Mouse (Mus musculus) heart, embryonic 10.5 days (tissue): ENCODE data around the gene Pga5. TPM values are rescaled to one million over a fixed set of nuclear protein-coding genes. Genes with fewer than 3 reads are reported as not detected.
A peak's percentile ranks its signal among the peaks of the same experiment; 100 is the strongest.

ENCODE experiments used
- DNase-seq: peaks from one replicate; pipeline ENCODE4 v3.0.0-alpha.2; 2017; ENCODE audit warnings: low spot score
- H3K27ac ChIP-seq: fragments of 300-500 bp; sonication (generic); 2 replicates; pipeline ENCODE4 v1.5.1; 2016; ENCODE audit warnings: mild to moderate bottlenecking
- H3K27me3 ChIP-seq: fragments of 300-500 bp; sonication (generic); 2 replicates; pipeline ENCODE4 v1.6.1; 2016; ENCODE audit warnings: mild to moderate bottlenecking; ENCODE audit not compliant: poor library complexity, insufficient read depth, severe bottlenecking
- H3K36me3 ChIP-seq: fragments of 300-500 bp; sonication (generic); 2 replicates; pipeline ENCODE4 v1.6.1; 2016; ENCODE audit warnings: mild to moderate bottlenecking, moderate library complexity
- H3K4me1 ChIP-seq: fragments of 300-500 bp; sonication (generic); 2 replicates; pipeline ENCODE4 v1.6.1; 2016; ENCODE audit warnings: mild to moderate bottlenecking
- H3K4me3 ChIP-seq: fragments of 300-500 bp; sonication (generic); 2 replicates; pipeline ENCODE4 v1.5.1; 2016; ENCODE audit warnings: mild to moderate bottlenecking, moderate library complexity
- H3K9me3 ChIP-seq: fragments of 300-500 bp; sonication (generic); 2 replicates; pipeline ENCODE4 v1.6.1; 2016; ENCODE audit warnings: mild to moderate bottlenecking, moderate library complexity
- WGBS: fragments of 180-500 bp; shearing (Covaris S2); methylation state at CpG from one replicate; pipeline ENCODE4 v1.1.7; 2016; 5-methylcytosine and 5-hydroxymethylcytosine counted together
- polyA plus RNA-seq: library from polyadenylated mRNA; unstranded; fragments of >200 nt; fragmentation: Nextera tagmentation; extraction: Ambion mirVana; gene quantifications from 2 replicates; pipeline ENCODE4 v1.2.1, GENCODE M21; 2016

Gene Pga5
- polyA plus RNA-seq, 1 experiment from 2014 or later = not detected

DNA sequence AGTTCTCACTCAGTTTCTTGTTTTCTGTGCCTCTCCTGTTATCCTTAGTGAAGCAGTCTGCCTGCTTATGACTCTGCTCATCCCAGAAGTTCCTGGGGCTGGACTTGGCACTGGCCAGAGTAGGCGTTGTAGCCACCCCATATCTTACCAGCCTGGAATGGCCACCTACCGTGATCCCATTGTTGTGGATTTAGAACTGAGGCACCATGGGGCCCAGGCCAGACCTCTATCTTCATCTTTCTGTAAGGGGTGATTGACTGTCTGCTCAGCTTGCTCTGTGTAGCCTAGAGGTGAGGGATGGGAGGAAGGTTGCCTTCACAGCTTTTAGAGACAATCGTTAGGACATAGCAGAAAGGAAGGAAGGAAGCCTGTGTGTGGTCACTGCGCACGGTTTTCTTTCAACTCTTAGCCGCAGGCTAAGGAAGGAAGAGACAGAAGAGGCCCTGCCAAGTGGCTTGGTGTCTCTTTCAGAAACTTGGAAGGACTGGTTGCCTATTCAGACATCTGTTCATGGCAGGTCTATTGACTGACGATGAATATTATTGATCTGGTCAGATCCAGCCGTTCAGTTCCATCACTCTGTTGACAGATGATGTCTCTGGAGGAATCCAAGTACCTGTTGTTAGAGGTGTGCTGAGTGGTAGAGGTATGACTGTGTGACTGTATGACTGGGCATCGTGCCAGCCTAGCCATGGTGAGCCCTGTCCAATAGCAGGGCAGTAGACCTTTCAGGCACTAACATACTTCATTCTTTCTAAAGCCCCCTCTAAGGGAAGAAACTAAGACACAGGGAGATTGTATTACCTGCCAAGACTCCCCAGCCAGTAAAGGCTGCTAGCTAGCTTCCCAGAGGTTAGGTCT is 20.5 kb upstream of the Pga5 start:
- peak overlapping the region; percentile 42; the same call in 1 of the 2 replicates for H3K27ac ChIP-seq
- H3K36me3 ChIP-seq = no peaks in the 10 kb centered on the region
- no peaks in the 10 kb centered on the region for H3K27me3 ChIP-seq
- 69% methylated on average over 9 of the region's 9 CpGs for WGBS
- no peaks in the 10 kb centered on the region for H3K9me3 ChIP-seq
- no peak overlapping the region for H3K4me3 ChIP-seq
- DNase-seq = no peak
- H3K4me1 ChIP-seq = peaks cover 63% of the 10 kb centered on the region

DNA sequence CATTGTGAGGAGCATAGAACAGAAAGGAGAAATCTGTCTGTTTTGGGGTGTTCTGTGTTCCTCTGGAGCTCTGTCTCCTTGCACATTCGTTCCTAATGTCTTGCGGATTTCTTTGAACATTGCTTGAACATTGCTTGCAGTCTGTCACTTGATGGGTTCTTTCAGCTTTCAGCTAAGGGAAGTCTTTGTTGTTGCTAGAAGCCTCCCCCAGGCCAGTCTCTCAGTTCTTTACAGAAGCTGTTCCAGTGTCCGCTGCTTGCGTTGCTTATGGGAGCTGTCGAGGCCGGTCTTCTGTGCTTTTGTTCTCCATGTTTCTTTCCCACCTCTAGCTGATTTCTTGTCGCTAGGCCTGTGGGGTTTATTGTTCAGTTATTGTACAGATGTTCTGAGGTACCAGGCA is 17.9 kb upstream of the Pga5 start:
- Histone ChIP-seq H3K27ac (peak overlapping the region; percentile 69), H3K27me3 (no peaks in the 10 kb centered on the region), H3K4me1 (peaks cover 59% of the 10 kb centered on the region), H3K36me3 (no peaks in the 10 kb centered on the region), H3K9me3 (no peaks in the 10 kb centered on the region), H3K4me3 (no peak overlapping the region)
- 58% methylated on average over 7 of the region's 7 CpGs for WGBS
- DNase-seq = no peak

DNA sequence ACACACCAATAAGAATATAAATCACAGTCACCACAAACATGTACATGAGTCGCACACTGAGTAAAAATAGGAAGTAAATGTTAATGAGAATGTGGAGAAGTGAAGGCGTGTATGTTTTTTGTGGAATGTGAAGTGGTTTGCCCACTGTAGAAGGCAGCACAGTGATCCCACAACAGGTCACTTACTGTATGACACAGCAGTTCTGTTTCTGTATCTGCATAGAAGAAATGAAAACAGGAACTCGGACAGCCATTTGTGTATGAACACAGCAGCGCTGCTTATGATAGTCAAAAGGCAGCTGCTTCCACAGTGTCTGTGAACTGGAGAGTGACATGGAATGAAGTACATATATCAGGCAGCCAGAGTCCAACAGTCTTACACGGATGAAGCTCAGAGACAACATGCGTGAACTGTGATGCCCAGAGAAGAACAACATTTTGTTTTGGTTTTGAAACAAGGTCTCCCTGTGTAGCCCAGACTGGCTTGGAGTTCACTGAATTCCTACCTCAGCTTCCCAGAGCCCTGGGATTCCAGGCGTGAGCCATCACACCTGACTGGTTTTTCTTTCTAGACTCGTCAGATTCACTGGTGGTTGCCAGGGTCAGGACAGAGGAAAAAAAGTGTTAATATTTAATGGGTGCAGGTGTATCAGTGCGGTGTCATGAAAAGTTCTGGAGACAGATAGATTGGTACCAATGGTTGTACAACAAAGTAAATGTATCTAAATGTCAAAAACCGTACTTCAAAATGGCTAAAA is 16.2 kb upstream of the Pga5 start:
- DNase-seq = no peak
- H3K36me3 ChIP-seq = no peaks in the 10 kb centered on the region
- WGBS = 86% methylated on average over 10 of the region's 10 CpGs
- H3K4me1 ChIP-seq = peaks cover 60% of the 10 kb centered on the region
- no peaks in the 10 kb centered on the region for H3K9me3 ChIP-seq
- H3K27me3 ChIP-seq = no peaks in the 10 kb centered on the region
- H3K4me3 ChIP-seq = no peak overlapping the region
- H3K27ac ChIP-seq = no peak overlapping the region

DNA sequence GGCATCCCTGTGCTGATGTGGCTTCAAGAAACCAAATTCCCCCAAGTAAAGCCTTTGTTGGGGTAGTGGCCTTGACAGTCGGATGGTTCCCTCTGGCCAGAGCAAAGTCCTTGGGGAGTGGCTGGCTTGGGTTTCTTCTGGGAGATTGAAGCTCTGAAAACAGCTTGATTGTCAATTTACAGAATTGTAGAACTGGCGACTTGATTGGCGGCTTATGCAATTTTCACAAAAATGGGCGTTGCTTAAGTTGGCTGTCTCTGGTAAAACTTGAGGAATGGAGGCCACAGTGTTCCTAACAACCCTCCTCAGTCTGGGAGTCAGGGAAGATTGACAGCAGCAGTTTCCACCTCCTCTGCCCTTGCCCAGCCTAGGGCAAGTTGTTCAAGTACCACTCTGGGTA is 14.5 kb upstream of the Pga5 start:
- H3K27ac ChIP-seq = peak overlapping the region; percentile 96; the same call in 1 of the 2 replicates
- WGBS = 89% methylated on average over 4 of the region's 4 CpGs
- H3K27me3 ChIP-seq = no peaks in the 10 kb centered on the region
- H3K9me3 ChIP-seq = no peaks in the 10 kb centered on the region
- no peak for DNase-seq
- no peaks in the 10 kb centered on the region for H3K36me3 ChIP-seq
- peaks cover 52% of the 10 kb centered on the region for H3K4me1 ChIP-seq
- no peak overlapping the region for H3K4me3 ChIP-seq

DNA sequence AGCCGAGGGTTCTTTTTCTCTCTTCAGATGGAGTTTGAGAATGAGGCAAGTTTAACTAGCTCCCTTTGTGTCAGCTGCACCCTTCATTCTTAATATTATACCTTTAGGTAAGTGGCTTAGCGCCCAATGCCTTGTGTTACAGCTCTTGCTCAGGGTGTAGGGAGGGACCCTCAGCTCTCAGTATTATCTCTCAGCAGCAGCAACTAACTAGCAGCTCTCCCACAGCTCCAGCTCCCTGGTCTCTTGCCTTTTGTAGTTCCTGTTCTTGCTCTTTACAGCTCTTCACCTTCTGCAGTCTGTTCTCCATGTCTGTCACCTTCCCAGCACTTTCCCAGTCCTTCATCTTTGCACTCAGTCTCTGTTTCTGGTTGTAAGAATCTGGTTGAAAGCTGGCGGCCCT is 13.8 kb upstream of the Pga5 start:
- Histone ChIP-seq H3K4me3 (no peak overlapping the region), H3K27ac (peak overlapping the region; percentile 96; the same call in 1 of the 2 replicates), H3K4me1 (peaks cover 46% of the 10 kb centered on the region), H3K36me3 (no peaks in the 10 kb centered on the region), H3K27me3 (no peaks in the 10 kb centered on the region), H3K9me3 (no peaks in the 10 kb centered on the region)
- DNase-seq = no peak
- WGBS = 59% methylated on average over 3 of the region's 3 CpGs

DNA sequence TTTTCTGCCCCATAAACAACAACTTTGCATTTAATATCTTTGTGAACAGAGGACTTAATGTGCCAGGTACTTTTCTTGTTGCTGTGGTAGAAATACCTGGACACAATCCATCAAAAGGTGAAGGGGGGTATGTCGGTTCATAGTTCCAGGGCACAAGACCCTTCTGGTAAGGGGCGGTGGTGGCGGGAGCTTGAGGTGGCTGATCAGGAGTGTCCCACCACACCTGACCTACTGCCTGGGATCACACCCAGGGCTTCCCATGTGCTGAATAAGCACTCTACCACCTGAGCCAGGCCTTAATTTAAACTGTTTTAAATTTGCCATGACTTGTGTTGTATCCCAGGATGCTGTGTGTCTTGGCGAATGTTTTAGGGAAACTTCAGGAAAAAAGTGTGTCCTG is 13.2 kb upstream of the Pga5 start:
- H3K4me1 ChIP-seq = peaks cover 45% of the 10 kb centered on the region
- no peaks in the 10 kb centered on the region for H3K36me3 ChIP-seq
- WGBS = 85% methylated on average over 4 of the region's 4 CpGs

DNA sequence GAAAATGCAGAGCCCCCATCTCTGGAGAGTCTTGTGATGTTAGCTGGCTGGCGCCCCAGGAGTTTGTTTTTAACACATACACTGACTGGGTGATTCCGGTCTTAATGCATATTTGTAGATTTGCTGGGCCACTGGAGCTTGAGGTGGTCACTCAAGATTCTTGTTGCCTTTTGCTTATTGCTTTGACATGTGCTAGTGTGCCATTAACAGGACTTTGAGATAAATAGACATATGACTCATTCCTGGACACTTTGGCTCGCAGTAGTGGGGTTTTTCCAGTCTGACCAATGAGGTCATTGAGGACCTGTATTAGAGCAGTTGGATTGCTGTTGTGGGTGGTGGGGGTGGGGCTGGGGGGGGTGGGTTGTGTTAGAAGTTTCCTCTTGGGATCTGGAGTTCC is 12.5 kb upstream of the Pga5 start:
- Histone ChIP-seq H3K4me3 (no peak overlapping the region), H3K4me1 (peaks cover 38% of the 10 kb centered on the region), H3K27me3 (no peaks in the 10 kb centered on the region), H3K9me3 (no peaks in the 10 kb centered on the region), H3K36me3 (no peaks in the 10 kb centered on the region), H3K27ac (peak overlapping the region; percentile 96; the same call in 1 of the 2 replicates)
- no peak for DNase-seq
- WGBS = 68% methylated on average over 3 of the region's 3 CpGs

More for the DNA sequence above, 13.2 kb upstream of the Pga5 start:
- Histone ChIP-seq H3K27me3 (no peaks in the 10 kb centered on the region), H3K9me3 (no peaks in the 10 kb centered on the region), H3K27ac (peak overlapping the region; percentile 96; the same call in 1 of the 2 replicates), H3K4me3 (no peak overlapping the region)
- no peak for DNase-seq

DNA sequence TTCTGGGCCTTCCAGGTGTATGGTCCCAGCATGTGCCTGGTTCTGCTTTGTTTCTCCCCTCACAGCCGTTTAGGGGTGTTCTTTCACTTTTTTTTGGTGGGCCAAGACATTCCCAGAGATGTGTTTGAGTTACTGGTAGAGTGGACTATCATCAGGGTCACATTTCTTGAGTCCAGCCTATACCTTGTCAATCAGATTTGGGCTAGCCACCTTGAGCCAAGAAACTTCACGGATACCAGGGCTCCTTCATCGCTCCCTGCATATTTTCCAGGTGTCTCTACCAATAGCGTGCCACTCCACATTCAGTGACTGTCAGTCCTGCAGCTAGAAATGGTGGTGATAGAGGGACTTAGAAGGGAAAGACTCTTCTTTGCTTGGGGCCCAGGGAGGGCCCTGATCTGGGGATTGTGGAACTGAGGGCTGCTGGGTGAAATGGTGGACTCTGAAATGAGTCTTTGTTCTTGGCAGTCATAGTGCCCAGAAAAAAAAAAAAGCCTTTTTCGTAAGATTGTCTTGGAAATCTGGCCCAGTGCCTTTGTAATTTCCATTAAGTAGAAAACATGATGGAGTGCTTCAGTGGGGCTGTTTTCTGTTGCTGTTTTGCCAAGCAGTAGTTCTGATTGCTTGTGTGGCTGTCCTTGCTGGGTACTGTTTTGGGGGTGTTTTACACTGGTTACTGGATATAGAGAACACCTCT is 11.7 kb upstream of the Pga5 start:
- WGBS = 64% methylated on average over 5 of the region's 5 CpGs
- DNase-seq = no peak
- H3K4me1 ChIP-seq = peaks cover 35% of the 10 kb centered on the region

DNA sequence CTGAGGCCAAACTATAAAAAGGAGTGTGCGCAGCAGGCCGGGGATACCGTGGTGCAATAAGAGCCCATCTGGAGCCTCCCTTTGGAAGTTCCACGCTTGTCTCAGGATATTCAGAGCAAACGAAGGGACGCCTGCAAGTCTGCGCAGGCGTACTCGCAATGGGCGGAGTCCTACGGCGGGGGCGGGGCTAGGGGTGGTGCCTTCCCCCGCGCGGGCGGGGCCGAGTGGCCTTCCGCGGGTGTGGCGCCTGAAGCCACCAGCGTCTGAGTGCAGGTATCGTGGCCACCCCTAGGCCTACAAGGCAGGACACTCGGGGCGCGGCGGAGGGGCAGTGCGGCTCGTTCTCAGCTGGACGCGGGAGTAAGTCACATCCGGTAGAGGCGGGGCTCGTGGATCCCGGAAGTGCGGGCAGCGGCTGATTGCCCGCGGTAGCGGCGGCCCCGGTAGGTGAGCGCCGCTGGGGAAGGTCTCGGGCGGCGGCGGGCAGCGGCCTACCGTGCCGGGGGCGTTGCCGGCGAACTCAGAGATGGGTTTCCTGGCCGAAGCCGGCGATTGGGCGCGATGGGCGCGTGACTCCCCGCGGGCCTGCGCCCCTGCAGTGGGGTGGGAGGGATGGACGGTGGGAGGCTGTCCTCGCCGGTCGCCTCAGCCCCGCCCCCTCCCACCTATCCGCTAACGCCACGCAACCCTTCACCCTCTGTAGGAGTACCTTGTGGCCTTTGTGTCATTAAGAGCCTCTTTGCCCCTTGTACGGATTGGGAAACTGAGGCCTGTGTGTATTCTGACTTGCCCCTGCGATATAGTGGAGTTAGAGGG is 10.9 kb upstream of the Pga5 start, which contains the start of gene Vps37c:
TSS of gene Vps37c (plus strand) at position 199 of the 816 bp plus-strand sequence.
- peak; percentile 97 for DNase-seq
- Histone ChIP-seq H3K27ac (peak within 1 kb of the TSS; percentile 96), H3K36me3 (no peaks in the 10 kb centered on the region), H3K4me1 (peaks cover 35% of the 10 kb centered on the region), H3K4me3 (peak within 1 kb of the TSS; percentile 81), H3K9me3 (no peaks in the 10 kb centered on the region), H3K27me3 (no peaks in the 10 kb centered on the region)
- under 1% methylated on average over 73 of the region's 74 CpGs for WGBS

More for the DNA sequence above, 11.7 kb upstream of the Pga5 start:
- Histone ChIP-seq H3K27me3 (no peaks in the 10 kb centered on the region), H3K27ac (peak overlapping the region; percentile 96), H3K4me3 (peak overlapping the region; percentile 81), H3K9me3 (no peaks in the 10 kb centered on the region), H3K36me3 (no peaks in the 10 kb centered on the region)

DNA sequence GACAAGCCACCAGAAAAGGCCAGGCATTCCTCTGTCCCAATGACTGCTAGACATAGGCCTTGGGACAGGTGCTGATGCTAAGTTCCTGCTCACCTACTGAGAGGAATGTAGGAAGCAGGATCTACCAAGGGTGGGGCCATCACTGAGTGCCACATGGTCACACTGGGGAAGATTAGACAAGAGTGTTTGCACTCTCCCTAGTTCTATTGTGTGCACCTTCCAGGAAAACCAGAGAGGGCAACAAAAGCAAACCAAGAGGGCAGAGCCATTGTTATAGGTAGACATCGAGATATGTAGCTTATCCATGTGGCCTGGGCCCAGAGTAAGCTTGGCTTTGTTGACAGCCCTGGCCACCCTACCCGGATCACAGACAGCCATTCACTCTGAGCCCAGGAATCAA is 7.9 kb upstream of the Pga5 start:
- Histone ChIP-seq H3K27me3 (no peaks in the 10 kb centered on the region), H3K4me3 (no peak overlapping the region), H3K4me1 (peaks cover 25% of the 10 kb centered on the region), H3K9me3 (no peaks in the 10 kb centered on the region), H3K36me3 (no peaks in the 10 kb centered on the region), H3K27ac (no peak overlapping the region)
- 64% methylated on average over 2 of the region's 2 CpGs for WGBS
- no peak for DNase-seq

DNA sequence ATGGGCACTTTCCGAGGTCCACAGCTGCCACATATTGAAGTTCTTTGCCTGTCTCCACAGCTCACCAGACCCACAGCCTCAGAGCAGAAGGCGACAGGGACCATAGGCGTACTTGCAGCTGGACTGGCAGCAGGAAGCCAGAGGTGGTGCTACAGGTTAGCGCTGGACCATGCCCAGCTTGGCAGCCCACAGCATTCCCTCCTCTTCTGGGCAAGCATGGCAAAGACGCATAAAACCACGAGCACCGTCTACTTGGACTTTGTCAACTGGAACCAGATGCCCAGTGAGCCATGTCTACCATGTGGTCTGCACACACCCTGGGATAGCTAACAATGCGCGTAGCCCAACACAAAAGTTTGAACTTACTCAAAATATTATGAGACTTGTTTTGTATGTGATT is 7.2 kb upstream of the Pga5 start:
- Histone ChIP-seq H3K4me3 (no peak overlapping the region), H3K9me3 (no peaks in the 10 kb centered on the region), H3K4me1 (peaks cover 19% of the 10 kb centered on the region), H3K36me3 (no peaks in the 10 kb centered on the region), H3K27ac (no peak overlapping the region), H3K27me3 (no peaks in the 10 kb centered on the region)
- 83% methylated on average over 9 of the region's 9 CpGs for WGBS
- no peak for DNase-seq

DNA sequence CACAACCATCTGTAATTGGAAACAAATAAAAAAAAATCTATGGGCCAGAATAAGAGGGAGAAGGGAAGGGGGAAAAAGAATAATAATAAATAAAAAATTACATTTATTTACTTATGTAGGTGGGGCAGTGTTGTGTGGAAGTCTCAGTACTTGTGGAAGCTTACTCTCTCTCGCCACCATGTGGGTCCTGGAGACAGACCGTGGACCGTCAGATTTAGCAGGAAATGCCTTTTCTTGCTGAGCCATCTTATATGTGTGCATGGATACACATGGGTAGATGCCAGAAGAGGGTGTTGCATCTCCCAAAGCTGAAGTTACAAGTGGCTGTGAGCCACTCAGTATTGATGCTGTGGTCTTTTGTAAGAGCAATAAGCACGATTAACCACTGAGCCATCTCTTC is 3.7 kb upstream of the Pga5 start:
- no peak for DNase-seq
- H3K4me1 ChIP-seq = peaks cover 4% of the 10 kb centered on the region; the same call in 1 of the 2 replicates
- H3K9me3 ChIP-seq = no peaks in the 10 kb centered on the region
- WGBS = 67% methylated on average over 4 of the region's 4 CpGs
- H3K4me3 ChIP-seq = no peak overlapping the region
- H3K27ac ChIP-seq = no peak overlapping the region
- peaks cover 4% of the 10 kb centered on the region; the same call in 1 of the 2 replicates for H3K27me3 ChIP-seq
- H3K36me3 ChIP-seq = no peaks in the 10 kb centered on the region
